Mouse (Mus musculus) layer of hippocampus, postnatal 14 days (tissue): ENCODE results near the gene Frmd5. TPM values are rescaled to one million over a fixed set of nuclear protein-coding genes. Genes with fewer than 3 reads are reported as not detected.

Experiments used
- DNase-seq, 2 experiments: peaks; one replicate each; pipeline ENCODE4 v3.0.0; 2021 to 2022; ENCODE audit warnings: low spot score in 2 of 2, mixed read lengths in 1 of 2
- total RNA-seq, 2 experiments: library from RNA; stranded (reverse); gene quantifications; 2 replicates each; pipeline ENCODE4 v1.2.3; 2021

Gene Frmd5
- total RNA-seq, 2 experiments from 2014 or later: 32.8 to 33.8 TPM

DNA sequence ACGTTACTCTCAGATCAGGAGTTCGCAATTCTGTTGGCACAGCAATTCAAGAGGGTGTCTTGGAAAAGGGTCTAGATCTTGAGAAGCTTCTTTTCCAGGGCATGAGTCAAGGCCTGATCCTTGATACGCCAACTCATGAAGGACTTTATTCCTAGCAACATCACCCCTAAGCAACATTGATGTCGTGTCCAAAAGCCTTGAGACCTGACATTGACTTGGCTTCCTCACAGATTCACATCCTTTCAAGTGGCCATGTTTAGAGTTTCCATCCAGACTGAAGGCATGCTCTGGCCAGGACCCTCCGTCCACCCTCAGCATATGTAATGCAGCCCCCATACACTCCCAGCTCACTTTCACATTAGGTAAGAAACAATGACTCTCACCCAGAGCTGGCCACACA, 45.0 kb downstream of the Frmd5 start:
- no peak for DNase-seq

GRCm38 (mm10) chr2:121761281-121761795, 45.5 kb downstream of the Frmd5 start:
- no peak for DNase-seq

- no peak for DNase-seq
These were observed 46.2 kb downstream of the Frmd5 start for GRCm38 (mm10) chr2:121760646-121761045.

GRCm38 (mm10) chr2:121758258-121758657, 48.6 kb downstream of the Frmd5 start:
- no peak for DNase-seq

DNA sequence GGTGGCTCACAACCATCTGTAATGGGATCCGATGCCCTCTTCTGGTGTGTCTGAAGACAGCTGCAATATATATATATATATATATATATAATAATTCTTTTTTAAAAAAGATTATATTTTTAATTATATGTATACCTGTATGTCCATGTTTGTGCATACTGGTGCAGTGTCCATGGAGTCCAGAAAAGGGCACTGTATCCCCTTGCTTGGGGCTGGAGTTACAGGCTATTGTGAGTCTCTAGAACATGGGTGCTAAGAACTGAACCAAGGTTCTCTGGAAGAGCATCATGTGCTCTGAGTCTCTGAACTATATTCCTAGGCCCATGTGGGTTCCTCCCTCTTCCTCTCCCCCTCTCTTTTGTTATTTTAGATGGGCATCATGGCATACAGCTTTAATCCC, 50.6 kb downstream of the Frmd5 start:
- no peak for DNase-seq

GRCm38 (mm10) chr2:121755056-121755455, 51.8 kb downstream of the Frmd5 start:
- no peak for DNase-seq

- DNase-seq: no peak
These were observed 56.8 kb downstream of the Frmd5 start for GRCm38 (mm10) chr2:121750121-121750520.

DNA sequence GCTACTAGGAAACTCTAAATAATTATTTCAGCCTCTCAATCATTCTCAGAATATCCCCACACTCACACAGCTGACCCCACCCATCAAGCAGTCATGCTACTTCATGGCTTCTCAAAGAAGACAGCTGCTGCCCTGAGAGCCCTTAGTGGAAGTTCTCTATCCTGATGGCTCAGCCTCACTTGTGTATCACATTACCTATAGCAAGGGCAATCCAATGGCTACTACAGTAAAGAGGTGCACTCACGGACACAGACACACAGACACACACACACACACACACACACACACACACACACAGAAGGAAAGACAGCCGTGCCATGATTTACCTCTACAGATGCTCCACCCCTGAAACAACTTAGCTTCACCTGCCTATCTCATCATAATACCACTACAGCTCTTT, 65.7 kb downstream of the Frmd5 start:
- no peak for DNase-seq

DNA sequence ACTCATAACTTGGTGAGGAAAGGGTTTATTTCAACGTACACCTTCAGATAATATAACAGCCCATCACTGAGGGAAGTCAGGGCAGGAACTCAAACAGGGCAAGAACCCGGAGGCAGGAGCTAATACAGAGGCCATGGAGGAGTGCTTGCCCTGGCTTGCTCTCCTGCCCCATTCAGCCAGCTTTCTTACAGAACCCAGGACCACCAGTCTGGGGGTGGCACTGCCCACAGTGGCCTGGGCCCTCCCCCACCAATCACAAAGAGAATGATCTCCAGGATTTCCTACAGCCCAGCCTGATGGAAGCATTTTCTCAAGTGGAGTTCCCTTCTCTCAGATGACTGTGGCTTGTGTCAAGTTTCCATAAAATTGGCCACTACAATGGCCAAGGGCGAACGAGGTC, 67.5 kb downstream of the Frmd5 start:
- no peak for DNase-seq

- DNase-seq: no peak
These were observed 73.5 kb downstream of the Frmd5 start for GRCm38 (mm10) chr2:121733426-121733825.

DNA sequence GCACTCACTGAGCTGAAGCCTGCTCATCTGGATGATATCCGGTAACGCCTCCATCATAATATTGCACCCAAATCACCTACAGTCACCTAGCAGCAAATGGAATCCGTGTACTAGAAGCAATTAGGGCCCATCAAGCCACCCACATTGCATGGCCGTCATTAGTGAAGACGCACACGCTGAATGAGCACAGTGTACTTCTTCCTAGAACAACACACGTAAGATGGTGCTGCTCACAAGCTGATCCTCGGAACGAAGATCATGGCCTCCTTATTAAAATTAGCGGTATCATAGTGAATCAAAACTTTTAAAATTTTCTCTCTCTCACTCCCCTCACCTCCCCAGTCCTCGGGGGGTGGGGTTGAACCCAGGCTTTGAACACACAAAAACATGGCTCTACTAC, 76.4 kb downstream of the Frmd5 start:
- no peak for DNase-seq

DNA sequence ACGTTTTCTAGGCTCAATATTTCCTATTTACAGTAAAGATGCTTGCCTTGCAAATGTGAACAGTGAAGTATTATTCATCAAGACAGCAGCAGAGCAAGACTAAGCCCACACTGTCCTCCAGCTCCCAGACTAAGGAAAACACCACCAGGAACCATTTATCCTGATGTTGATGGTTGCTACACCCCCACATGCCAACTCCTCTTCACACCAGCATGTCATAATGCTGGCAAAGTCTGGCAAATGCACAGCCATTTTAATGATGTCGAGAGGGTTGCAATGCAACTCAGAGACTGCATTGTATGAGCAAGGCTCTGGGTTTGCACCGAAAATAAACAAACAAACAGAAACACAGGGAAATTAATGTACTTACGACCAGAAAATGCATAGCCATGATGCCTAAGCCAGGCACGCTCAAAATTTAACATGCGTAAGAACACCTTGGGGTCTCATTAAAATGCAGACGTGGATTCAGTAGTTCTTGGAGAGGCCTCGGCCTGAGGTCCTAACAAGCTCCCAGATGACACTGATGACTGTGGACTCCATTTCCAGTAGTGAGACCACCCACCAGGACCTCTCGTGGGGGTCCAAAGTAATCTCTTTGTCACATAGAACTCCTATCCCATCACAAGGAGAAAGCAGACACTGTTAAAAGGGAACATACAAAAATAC, 77.8 kb downstream of the Frmd5 start:
- no peak for DNase-seq

GRCm38 (mm10) chr2:121724866-121725265, 82.0 kb downstream of the Frmd5 start:
- no peak for DNase-seq

GRCm38 (mm10) chr2:121723796-121724195, 83.1 kb downstream of the Frmd5 start:
- DNase-seq: no peak

DNA sequence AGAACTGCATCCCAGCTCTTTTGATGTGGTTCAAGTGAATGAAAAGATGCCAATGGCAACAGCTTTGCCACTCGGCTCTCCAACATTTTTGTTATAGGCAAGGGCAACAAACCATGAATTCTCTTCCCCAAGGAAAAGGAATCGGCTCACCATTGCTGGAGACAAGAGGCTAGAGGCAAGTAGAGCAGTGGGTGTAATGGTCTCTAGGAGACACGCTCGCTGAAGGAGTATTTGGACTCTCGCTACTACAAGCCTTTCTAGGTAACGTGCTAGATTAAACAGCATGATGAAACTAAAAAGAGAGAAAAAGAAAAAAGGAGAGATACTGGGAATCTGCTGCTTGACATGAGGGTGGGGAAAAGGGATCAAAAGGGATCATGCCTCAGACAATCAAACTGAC, 87.9 kb downstream of the Frmd5 start:
- DNase-seq: no peak

- DNase-seq: peak in 1 of 2 experiments; percentile 71
These were observed 89.8 kb downstream of the Frmd5 start for GRCm38 (mm10) chr2:121717133-121717532.

DNA sequence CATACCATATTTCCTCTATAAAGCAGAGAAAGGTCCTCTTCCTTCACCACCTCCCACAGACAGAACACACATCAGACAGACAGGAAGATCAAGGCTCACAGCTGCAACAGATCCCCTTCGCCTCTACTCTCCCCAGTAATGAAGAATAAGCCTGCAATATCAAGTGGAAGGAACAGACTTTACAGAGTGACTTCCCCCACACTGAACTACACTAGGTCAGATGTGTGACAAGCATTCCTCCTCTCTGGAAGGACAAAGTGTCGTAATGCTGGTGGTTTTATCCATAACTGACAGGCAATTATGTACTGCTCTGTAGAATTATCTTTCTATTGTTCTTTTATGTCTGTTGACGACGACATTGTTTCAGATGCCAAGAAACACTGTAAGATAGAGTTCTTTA, 93.3 kb downstream of the Frmd5 start:
- no peak for DNase-seq

DNA sequence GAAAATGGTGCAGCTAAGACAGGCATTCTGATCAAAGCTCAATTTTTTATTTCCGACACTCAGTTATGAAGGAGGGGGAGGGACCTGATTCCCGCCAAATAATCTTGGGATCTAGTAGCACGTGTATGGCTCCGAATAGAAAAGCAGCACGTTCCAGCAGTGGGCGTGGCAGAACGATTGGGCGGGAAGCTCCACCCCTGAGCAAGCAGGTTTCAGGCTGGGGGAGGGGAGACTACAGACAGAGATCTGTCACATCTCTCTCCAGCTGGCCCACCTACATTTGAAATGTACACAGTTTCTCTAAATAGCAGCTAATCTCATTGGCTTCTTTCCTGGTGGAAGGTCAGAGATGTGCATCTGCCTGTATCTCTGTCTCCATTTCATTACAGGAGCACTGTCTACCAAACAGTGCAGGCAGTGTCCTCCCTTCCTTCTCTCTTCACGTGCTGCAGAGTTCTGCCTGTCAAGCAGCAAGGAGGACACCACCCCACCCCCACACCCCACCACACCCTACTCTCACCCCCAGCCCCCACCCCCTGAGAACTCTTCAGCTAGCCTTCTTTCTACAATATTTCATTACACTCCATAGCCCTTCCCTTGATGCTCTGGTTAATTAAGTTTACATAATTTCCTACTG, 95.0 kb downstream of the Frmd5 start:
- peak in 1 of 2 experiments; percentile 27 for DNase-seq

GRCm38 (mm10) chr2:121709096-121709495, 97.8 kb downstream of the Frmd5 start:
- DNase-seq: no peak

GRCm38 (mm10) chr2:121707461-121707860, 99.4 kb downstream of the Frmd5 start:
- no peak for DNase-seq

DNA sequence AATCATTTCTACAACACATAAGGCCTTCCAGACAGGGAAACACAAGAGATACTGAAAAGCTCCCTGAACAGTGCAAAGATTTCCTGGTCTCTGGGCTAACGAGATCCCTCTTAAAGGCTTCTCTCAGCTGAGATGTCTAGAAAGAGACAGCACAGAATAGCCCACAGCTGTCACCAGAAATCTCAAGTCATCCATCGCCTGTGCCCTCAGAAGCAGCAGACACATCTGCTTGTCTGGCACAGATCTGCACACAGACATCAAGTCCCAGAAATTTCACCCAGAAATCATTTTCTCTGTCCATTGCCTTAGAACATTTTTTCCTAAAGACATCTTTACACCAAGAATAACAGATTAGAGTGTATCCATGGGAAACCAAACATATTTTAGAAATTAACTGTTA, 101.1 kb downstream of the Frmd5 start:
- DNase-seq: no peak

DNA sequence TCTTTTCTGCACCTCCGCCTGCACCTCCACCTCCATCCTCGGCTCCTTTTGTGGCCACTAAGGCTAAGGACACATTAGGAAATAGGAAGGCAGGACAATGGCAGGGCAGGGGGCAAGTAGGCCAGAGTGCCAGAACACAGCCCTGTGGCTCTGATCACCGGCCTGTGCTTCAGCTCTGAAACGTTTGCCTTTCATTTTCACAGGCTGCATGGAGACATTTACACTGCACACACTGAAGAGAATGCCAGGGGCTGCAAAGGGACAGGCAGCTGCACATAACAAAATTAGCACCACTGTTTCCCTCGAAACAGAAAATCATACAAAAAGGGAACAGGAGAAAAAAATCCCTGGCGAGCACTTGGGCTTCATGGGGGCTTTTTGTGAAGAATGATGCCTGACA, 107.6 kb downstream of the Frmd5 start:
- no peak for DNase-seq

DNA sequence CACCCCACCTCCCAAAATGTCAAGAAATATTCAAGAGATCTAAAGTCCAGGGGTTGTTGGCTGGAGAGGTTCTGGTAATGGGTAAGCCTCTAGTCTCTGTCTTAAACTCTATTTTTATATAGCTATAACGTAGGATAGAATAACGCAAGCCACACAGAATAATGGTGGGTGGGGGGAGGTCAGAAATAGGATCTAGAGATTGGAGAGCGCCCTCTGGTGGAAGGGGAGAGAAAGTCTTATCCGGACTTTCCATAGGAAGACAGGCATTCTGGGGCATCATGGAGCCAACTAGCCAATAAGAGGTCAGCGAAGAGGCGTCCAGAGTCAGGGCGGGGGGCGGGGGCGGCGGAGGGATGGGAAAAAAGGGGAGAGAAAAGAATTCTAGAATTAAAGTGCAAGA, 111.5 kb downstream of the Frmd5 start:
- no peak for DNase-seq
